Mouse (Mus musculus) C2C12 (cell line): ENCODE measurements around the gene Errfi1.

Experiments
- CTCF ChIP-seq: IDR thresholded peaks from one replicate; pipeline ENCODE4 v1.5.1; 2011; ENCODE audit not compliant: control insufficient read depth, insufficient read depth, insufficient read length
- FOSL1 ChIP-seq: IDR thresholded peaks from one replicate; pipeline ENCODE4 v1.8.0; 2011; ENCODE audit warnings: mild to moderate bottlenecking, low read length; ENCODE audit not compliant: poor library complexity, insufficient read depth, severe bottlenecking
- MAX ChIP-seq: IDR thresholded peaks from one replicate; pipeline ENCODE4 v1.6.1; 2011; ENCODE audit warnings: mild to moderate bottlenecking, control low read depth
- MYOD1 ChIP-seq: IDR thresholded peaks from one replicate; pipeline ENCODE4 v1.6.1; 2011; ENCODE audit warnings: low read depth; ENCODE audit not compliant: control insufficient read depth, insufficient read length
- MYOG ChIP-seq: IDR thresholded peaks from one replicate; pipeline ENCODE4 v1.6.1; 2011; ENCODE audit not compliant: control insufficient read depth, insufficient read length; ENCODE audit errors: extremely low read depth

DNA sequence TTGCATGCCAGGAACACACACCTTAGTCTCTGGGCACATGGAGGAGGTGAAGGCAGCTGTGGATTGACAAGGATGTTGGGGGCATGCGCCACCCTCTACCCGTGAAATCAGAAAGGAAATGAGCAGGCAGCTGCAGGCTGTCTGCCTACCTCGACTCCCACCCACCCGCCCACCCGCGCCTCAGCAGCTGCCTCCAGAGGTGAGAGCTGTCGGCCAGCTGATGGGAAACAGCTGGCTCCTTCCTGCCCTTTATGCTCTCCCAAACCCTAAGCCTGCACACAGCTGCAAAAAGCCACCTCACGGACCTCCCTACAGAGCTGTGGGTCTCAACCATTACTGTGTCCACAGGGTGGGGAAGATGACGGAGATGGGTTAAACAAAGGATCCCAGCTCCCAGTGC, 44.4 kb upstream of the Errfi1 start:
- no peak for TF ChIP-seq CTCF
- no peak for TF ChIP-seq FOSL1
- TF ChIP-seq MAX, result no peak
- TF ChIP-seq MYOG, result no peak
- peak; percentile 92 for TF ChIP-seq MYOD1
